Mouse (Mus musculus) ES-E14 (cell line): Measurements from ENCODE around the gene Iqgap1.

Source experiments
- CHD2 ChIP-seq: IDR thresholded peaks from 2 replicates; pipeline ENCODE4 v1.6.1; 2014; ENCODE audit warnings: mild to moderate bottlenecking, low read depth, low read length, inconsistent platforms
- ZC3H11A ChIP-seq: IDR thresholded peaks from 2 replicates; pipeline ENCODE4 v1.6.1; 2012; ENCODE audit warnings: low read depth, mild to moderate bottlenecking, inconsistent platforms, low read length, borderline replicate concordance

DNA sequence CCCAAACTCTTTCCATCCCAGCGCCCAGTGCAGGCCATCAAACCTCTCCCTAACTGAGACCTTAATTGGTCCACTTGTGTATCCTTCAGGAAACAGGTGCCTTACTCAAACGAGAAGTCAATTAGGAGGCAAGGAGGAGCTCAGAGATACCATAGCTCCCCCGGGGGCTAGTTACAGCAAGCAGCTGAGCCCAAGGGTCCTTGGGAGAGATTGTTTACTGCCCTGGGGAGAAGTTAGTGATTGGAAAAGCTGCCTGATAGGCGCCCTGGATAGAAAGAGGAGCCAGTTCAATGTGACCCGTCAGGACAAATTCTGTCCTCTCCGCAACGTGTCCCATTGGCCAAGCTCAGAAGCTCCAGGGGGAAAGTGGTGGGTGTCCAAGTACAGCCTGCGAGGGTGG lies 126.1 kb downstream of the Iqgap1 start:
- no peak for TF ChIP-seq CHD2
- TF ChIP-seq ZC3H11A = no peak
